Mouse (Mus musculus): ENCODE measurements at regions not wholly inside any gene's neighbourhood (a gene's known extent, or its start where the extent isn't known, plus 50 kb on each side); places are given as distances from the start of the nearest gene placed in this dataset.

GRCm38 (mm10) chr7:70591361-70592256, 225.1 kb upstream of the Nr2f2 start:
- intact Hi-C loops (cut with DNase I) = no loop called here
- DNase-seq = no peak

GRCm38 (mm10) chr7:70589713-70590112, 223.2 kb upstream of the Nr2f2 start:
- intact Hi-C loops (cut with DNase I) = no loop called here
- DNase-seq = no peak

GRCm38 (mm10) chr7:70588061-70588460, 221.5 kb upstream of the Nr2f2 start:
- intact Hi-C loops (cut with DNase I) = no loop called here
- no peak for DNase-seq

GRCm38 (mm10) chr7:70584480-70584879, 217.9 kb upstream of the Nr2f2 start:
- intact Hi-C loops (cut with DNase I) = no loop called here

GRCm38 (mm10) chr7:70576112-70576910, 209.8 kb upstream of the Nr2f2 start:
- intact Hi-C loops (cut with DNase I) = no loop called here
- peak; percentile 3 to 8 for DNase-seq

More at GRCm38 (mm10) chr7:70584480-70584879, 217.9 kb upstream of the Nr2f2 start:
- no peak for DNase-seq

- intact Hi-C loops (cut with DNase I) = no loop called here
- DNase-seq = no peak
Observed at GRCm38 (mm10) chr7:70575614-70576013, 209.1 kb upstream of the Nr2f2 start.

GRCm38 (mm10) chr7:70574194-70574593, 207.7 kb upstream of the Nr2f2 start:
- DNase-seq = no peak
- intact Hi-C loops (cut with DNase I) = no loop called here

- intact Hi-C loops (cut with DNase I) = no loop called here
Observed at GRCm38 (mm10) chr7:70565034-70565433, 198.5 kb upstream of the Nr2f2 start.

GRCm38 (mm10) chr7:70548936-70549450, 182.5 kb upstream of the Nr2f2 start:
- intact Hi-C loops (cut with DNase I) = no loop called here
- no peak for DNase-seq

More at GRCm38 (mm10) chr7:70565034-70565433, 198.5 kb upstream of the Nr2f2 start:
- DNase-seq = no peak

GRCm38 (mm10) chr7:70541881-70542665, 175.5 kb upstream of the Nr2f2 start:
- no peak for DNase-seq
- intact Hi-C loops (cut with DNase I) = no loop called here

GRCm38 (mm10) chr7:70539121-70539642, 172.6 kb upstream of the Nr2f2 start:
- intact Hi-C loops (cut with DNase I) = no loop called here
- no peak for DNase-seq

GRCm38 (mm10) chr7:70536046-70536445, 169.5 kb upstream of the Nr2f2 start:
- intact Hi-C loops (cut with DNase I) = no loop called here
- no peak for DNase-seq

- no peak for DNase-seq
- intact Hi-C loops (cut with DNase I) = no loop called here
Observed at GRCm38 (mm10) chr7:70533552-70533951, 167.0 kb upstream of the Nr2f2 start.

- DNase-seq = peak in 1 of 2 experiments; percentile 7
- intact Hi-C loops (cut with DNase I) = no loop called here
Observed at GRCm38 (mm10) chr7:70527921-70528320, 161.4 kb upstream of the Nr2f2 start.

GRCm38 (mm10) chr7:70525372-70525771, 158.8 kb upstream of the Nr2f2 start:
- intact Hi-C loops (cut with DNase I) = no loop called here
- DNase-seq = no peak

GRCm38 (mm10) chr7:70524744-70525143, 158.2 kb upstream of the Nr2f2 start:
- intact Hi-C loops (cut with DNase I) = no loop called here
- DNase-seq = no peak

GRCm38 (mm10) chr7:70524251-70524650, 157.7 kb upstream of the Nr2f2 start:
- intact Hi-C loops (cut with DNase I) = no loop called here

GRCm38 (mm10) chr7:70516741-70517140, 150.2 kb upstream of the Nr2f2 start:
- intact Hi-C loops (cut with DNase I) = no loop called here
- DNase-seq = no peak

More at GRCm38 (mm10) chr7:70524251-70524650, 157.7 kb upstream of the Nr2f2 start:
- DNase-seq = no peak

- DNase-seq = no peak
- intact Hi-C loops (cut with DNase I) = no loop called here
Observed at GRCm38 (mm10) chr7:70515341-70515851, 148.9 kb upstream of the Nr2f2 start.

- no peak for DNase-seq
- intact Hi-C loops (cut with DNase I) = no loop called here
Observed at GRCm38 (mm10) chr7:70514666-70515065, 148.1 kb upstream of the Nr2f2 start.
